Mouse (Mus musculus): ENCODE measurements at regions not wholly inside any gene's neighbourhood (a gene's known extent, or its start where the extent isn't known, plus 50 kb on each side); places are given as distances from the start of the nearest gene placed in this dataset.

GRCm38 (mm10) chr5:18080761-18081160, 118.4 kb downstream of the Gnat3 start:
- intact Hi-C loops (cut with DNase I) = loop anchor here (10.0 kb wide), 1 partner anchor 284 kb away; the partner anchor contains the start of gene Gnai1

GRCm38 (mm10) chr5:18082219-18082618, 119.9 kb downstream of the Gnat3 start:
- intact Hi-C loops (cut with DNase I) = loop anchor here (10.0 kb wide), 1 partner anchor 283 kb away; the partner anchor contains the start of gene Gnai1
- no peak for DNase-seq (ENCODE audit: extremely low spot score in 1 of 2, low spot score in 2 of 2)

More at GRCm38 (mm10) chr5:18080761-18081160, 118.4 kb downstream of the Gnat3 start:
- DNase-seq (ENCODE audit: extremely low spot score in 1 of 2, low spot score in 2 of 2) = no peak

- no peak for DNase-seq (ENCODE audit: extremely low spot score in 1 of 2, low spot score in 2 of 2)
- intact Hi-C loops (cut with DNase I) = loop anchor here (10.0 kb wide), 1 partner anchor 281 kb away; the partner anchor contains the start of gene Gnai1
Observed at GRCm38 (mm10) chr5:18083789-18084188, 121.4 kb downstream of the Gnat3 start.

GRCm38 (mm10) chr5:18085456-18085855, 123.1 kb downstream of the Gnat3 start:
- peak in 1 of 2 experiments; percentile 9 for DNase-seq (ENCODE audit: extremely low spot score in 1 of 2, low spot score in 2 of 2)
- intact Hi-C loops (cut with DNase I) = loop anchor here (10.0 kb wide), 1 partner anchor 279 kb away; the partner anchor contains the start of gene Gnai1

GRCm38 (mm10) chr5:18087919-18088445, 125.6 kb downstream of the Gnat3 start:
- intact Hi-C loops (cut with DNase I) = loop anchor here (2.0 to 10.0 kb wide), 2 partner anchors 277 to 359 kb away; partner anchors contain the start of gene Gnai1
- peak; percentile 52 to 65 for DNase-seq (ENCODE audit: extremely low spot score in 1 of 2, low spot score in 2 of 2)

GRCm38 (mm10) chr5:18089956-18090355, 127.6 kb downstream of the Gnat3 start:
- no peak for DNase-seq (ENCODE audit: extremely low spot score in 1 of 2, low spot score in 2 of 2)
- intact Hi-C loops (cut with DNase I) = loop anchor here (2.0 to 10.0 kb wide), 2 partner anchors 275 to 357 kb away; partner anchors contain the start of gene Gnai1

- intact Hi-C loops (cut with DNase I) = no loop called here
- DNase-seq (ENCODE audit: extremely low spot score in 1 of 2, low spot score in 2 of 2) = no peak
Observed at GRCm38 (mm10) chr5:18114905-18115689, 152.7 kb downstream of the Gnat3 start.

- intact Hi-C loops (cut with DNase I) = no loop called here
Observed at GRCm38 (mm10) chr5:18135794-18136678, 173.7 kb downstream of the Gnat3 start.

GRCm38 (mm10) chr5:18137450-18138061, 175.2 kb downstream of the Gnat3 start:
- peak in 1 of 2 experiments; percentile 8 for DNase-seq (ENCODE audit: extremely low spot score in 1 of 2, low spot score in 2 of 2)
- intact Hi-C loops (cut with DNase I) = no loop called here

More at GRCm38 (mm10) chr5:18135794-18136678, 173.7 kb downstream of the Gnat3 start:
- no peak for DNase-seq (ENCODE audit: extremely low spot score in 1 of 2, low spot score in 2 of 2)

GRCm38 (mm10) chr5:18152241-18152640, 189.9 kb downstream of the Gnat3 start:
- no peak for DNase-seq (ENCODE audit: extremely low spot score in 1 of 2, low spot score in 2 of 2)
- intact Hi-C loops (cut with DNase I) = no loop called here

- intact Hi-C loops (cut with DNase I) = no loop called here
- no peak for DNase-seq (ENCODE audit: extremely low spot score in 1 of 2, low spot score in 2 of 2)
Observed at GRCm38 (mm10) chr5:18153703-18154102, 191.4 kb downstream of the Gnat3 start.

GRCm38 (mm10) chr5:18163515-18163914, 196.6 kb downstream of the Gnai1 start:
- intact Hi-C loops (cut with DNase I) = no loop called here

GRCm38 (mm10) chr5:18177810-18178209, 182.3 kb downstream of the Gnai1 start:
- DNase-seq (ENCODE audit: extremely low spot score in 1 of 2, low spot score in 2 of 2) = no peak
- intact Hi-C loops (cut with DNase I) = no loop called here

More at GRCm38 (mm10) chr5:18163515-18163914, 196.6 kb downstream of the Gnai1 start:
- no peak for DNase-seq (ENCODE audit: extremely low spot score in 1 of 2, low spot score in 2 of 2)

GRCm38 (mm10) chr5:18211395-18212057, 148.6 kb downstream of the Gnai1 start:
- intact Hi-C loops (cut with DNase I) = no loop called here
- DNase-seq (ENCODE audit: extremely low spot score in 1 of 2, low spot score in 2 of 2) = no peak

All from left cerebral cortex, postnatal 10 days (tissue).